Mouse (Mus musculus) adrenal gland, postnatal 14 days (tissue): ENCODE measurements around the gene Vmn1r71. TPM values are rescaled to one million over a fixed set of nuclear protein-coding genes. Genes with fewer than 3 reads are reported as not detected.
"Not testable (repeated sequence)": the region's sequence is repeated elsewhere in the genome, so short reads cannot be mapped to it uniquely, and the experiment has no call there.

ENCODE experiments used
- DNase-seq: peaks from one replicate; pipeline ENCODE4 v3.0.0; 2021; ENCODE audit warnings: mixed read lengths
- long read RNA-seq, 2 experiments: library from polyadenylated mRNA; stranded (forward); transcript quantifications; one replicate each; pipeline ENCODE4 v2.0.0; 2021
- total RNA-seq: library from RNA; stranded (reverse); gene quantifications from 2 replicates; pipeline ENCODE4 v1.2.3, GENCODE M21; 2021

Vmn1r71 gene
- not detected in 2 replicates for total RNA-seq
- long read RNA-seq, experiment 1, result 0 reads
- long read RNA-seq, experiment 2, result 0 reads

GRCm38 (mm10) chr7:10754264-10754663 is at the start of gene Vmn1r71:
TSS of gene Vmn1r71 (minus strand) at chr7:10754364.
- DNase-seq, result no peak

- not testable (repeated sequence) for DNase-seq
Measured at GRCm38 (mm10) chr7:10757551-10757950, 3.4 kb upstream of the Vmn1r71 start.

Other genes with a start within 250 kb of the Vmn1r71 start
- gene Vmn1r68, start 195.9 kb downstream of the Vmn1r71 start, total RNA-seq, result not detected in 2 replicates
- gene Vmn1r69, start 140.7 kb downstream of the Vmn1r71 start, total RNA-seq, result not detected in 2 replicates
- gene Vmn1r70, start 122.8 kb downstream of the Vmn1r71 start, total RNA-seq, result not detected in 2 replicates
- not detected in 2 replicates for gene Nlrp4b, start 66.6 kb downstream of the Vmn1r71 start, total RNA-seq
- not detected in 2 replicates for gene Zscan4b, start 150.7 kb upstream of the Vmn1r71 start, total RNA-seq